Mouse (Mus musculus): ENCODE measurements around the gene Spen.
A peak's percentile ranks its signal among the peaks of the same experiment; 100 is the strongest.
"Not testable (repeated sequence)": the region's sequence is repeated elsewhere in the genome, so short reads cannot be mapped to it uniquely, and the experiment has no call there.

The Spen gene

GRCm38 (mm10) chr4:141559131-141559897 is 20.9 kb upstream of the Spen start:
- DNase-seq (ENCODE audit: low spot score), result peak; percentile 75

GRCm38 (mm10) chr4:141558658-141559057 is 20.3 kb upstream of the Spen start:
- no peak for DNase-seq (ENCODE audit: low spot score)

- not testable (repeated sequence) for DNase-seq (ENCODE audit: low spot score)
Measured at GRCm38 (mm10) chr4:141556163-141556562, 17.8 kb upstream of the Spen start.

GRCm38 (mm10) chr4:141554255-141554865 is 16.0 kb upstream of the Spen start:
- not testable (repeated sequence) for DNase-seq (ENCODE audit: low spot score)

GRCm38 (mm10) chr4:141552484-141552883 is 14.1 kb upstream of the Spen start:
- DNase-seq (ENCODE audit: low spot score), result no peak

GRCm38 (mm10) chr4:141547299-141547698 is 8.9 kb upstream of the Spen start:
- no peak for DNase-seq (ENCODE audit: low spot score)

GRCm38 (mm10) chr4:141546334-141547200 is 8.2 kb upstream of the Spen start:
- DNase-seq (ENCODE audit: low spot score), result peak; percentile 86

- DNase-seq (ENCODE audit: low spot score), result peak; percentile 99
Measured at GRCm38 (mm10) chr4:141545743-141546333, 7.4 kb upstream of the Spen start.

GRCm38 (mm10) chr4:141545071-141545742 is 6.8 kb upstream of the Spen start:
- DNase-seq (ENCODE audit: low spot score), result peak; percentile 73

GRCm38 (mm10) chr4:141544536-141544935 is 6.1 kb upstream of the Spen start:
- DNase-seq (ENCODE audit: low spot score), result no peak

- no peak for DNase-seq (ENCODE audit: low spot score)
Measured at GRCm38 (mm10) chr4:141543593-141543992, 5.2 kb upstream of the Spen start.

GRCm38 (mm10) chr4:141541851-141542250 is 3.5 kb upstream of the Spen start:
- no peak for DNase-seq (ENCODE audit: low spot score)

GRCm38 (mm10) chr4:141540844-141541243 is 2.4 kb upstream of the Spen start:
- no peak for DNase-seq (ENCODE audit: low spot score)

- DNase-seq (ENCODE audit: low spot score), result no peak
Measured at GRCm38 (mm10) chr4:141539213-141539767, 893 bp upstream of the Spen start.

GRCm38 (mm10) chr4:141537706-141538407 is 540 bp downstream of the Spen start:
- DNase-seq (ENCODE audit: low spot score), result peak; percentile 42

- no peak for DNase-seq (ENCODE audit: low spot score)
Measured at GRCm38 (mm10) chr4:141537226-141537610, 1.2 kb downstream of the Spen start.

- peak; percentile 62 for DNase-seq (ENCODE audit: low spot score)
Measured at GRCm38 (mm10) chr4:141536291-141537225, 1.8 kb downstream of the Spen start.

- peak; percentile 51 for DNase-seq (ENCODE audit: low spot score)
Measured at GRCm38 (mm10) chr4:141534947-141535680, 3.3 kb downstream of the Spen start.

- DNase-seq (ENCODE audit: low spot score), result no peak
Measured at GRCm38 (mm10) chr4:141530979-141531378, 7.4 kb downstream of the Spen start.

All from urinary bladder, postnatal 14 days (tissue).